Mouse (Mus musculus): ENCODE data around the gene Snx22. TPM values are rescaled to one million over a fixed set of nuclear protein-coding genes. Genes with fewer than 3 reads are reported as not detected.

Gene Snx22
- polyA plus RNA-seq, 1 experiment from 2014 or later: 1.1 TPM

- H3K9me3 ChIP-seq (replicated peaks; ENCODE audit: low read length): no peaks in the 10 kb centered on the region
- 56% methylated on average over 4 of the region's 4 CpGs for WGBS
- no peaks in the 10 kb centered on the region for H3K4me1 ChIP-seq (replicated peaks; ENCODE audit: insufficient read depth, low read length)
- no peak overlapping the region for H3K9ac ChIP-seq (ENCODE audit: low read depth, low read length)
- no peak overlapping the region for H3K4me2 ChIP-seq (ENCODE audit: low read length)
- no peak for TF ChIP-seq CTCF (IDR thresholded peaks at IDR 0.05; ENCODE audit: low read depth)
- no peak overlapping the region for H3K27ac ChIP-seq
- peaks cover 21% of the 10 kb centered on the region for H3K36me3 ChIP-seq (ENCODE audit: insufficient read depth, low read length)
- H3K4me3 ChIP-seq (replicated peaks; ENCODE audit: low read depth, low read length): no peak overlapping the region
- DNase-seq (ENCODE audit: low spot score): no peak
- ATAC-seq (replicated peaks; ENCODE audit: low FRiP score, low read depth): no peak
- no peaks in the 10 kb centered on the region for H3K27me3 ChIP-seq (ENCODE audit: insufficient read depth, low read length)
Observed at GRCm38 (mm10) chr9:66042331-66042730, 27.2 kb downstream of the Snx22 start.

GRCm38 (mm10) chr9:66040801-66041200 is 28.7 kb downstream of the Snx22 start:
- H3K4me2 ChIP-seq (ENCODE audit: low read length): no peak overlapping the region
- no peak for TF ChIP-seq CTCF (IDR thresholded peaks at IDR 0.05; ENCODE audit: low read depth)
- H3K4me1 ChIP-seq (replicated peaks; ENCODE audit: insufficient read depth, low read length): no peaks in the 10 kb centered on the region
- ATAC-seq (replicated peaks; ENCODE audit: low FRiP score, low read depth) (no peak), DNase-seq (ENCODE audit: low spot score) (no peak)
- H3K27ac ChIP-seq: no peak overlapping the region
- no peak overlapping the region for H3K9ac ChIP-seq (ENCODE audit: low read depth, low read length)
- no peaks in the 10 kb centered on the region for H3K27me3 ChIP-seq (ENCODE audit: insufficient read depth, low read length)
- peaks cover 21% of the 10 kb centered on the region for H3K36me3 ChIP-seq (ENCODE audit: insufficient read depth, low read length)
- WGBS: 92% methylated on average over 3 of the region's 3 CpGs
- H3K4me3 ChIP-seq (replicated peaks; ENCODE audit: low read depth, low read length): no peak overlapping the region
- H3K9me3 ChIP-seq (replicated peaks; ENCODE audit: low read length): no peaks in the 10 kb centered on the region

GRCm38 (mm10) chr9:66039290-66039689 is 30.2 kb downstream of the Snx22 start:
- ATAC-seq (replicated peaks; ENCODE audit: low FRiP score, low read depth) (no peak), DNase-seq (ENCODE audit: low spot score) (no peak)
- no peaks in the 10 kb centered on the region for H3K4me1 ChIP-seq (replicated peaks; ENCODE audit: insufficient read depth, low read length)
- H3K27ac ChIP-seq: no peak overlapping the region
- no peak overlapping the region for H3K9ac ChIP-seq (ENCODE audit: low read depth, low read length)
- peaks cover 21% of the 10 kb centered on the region for H3K36me3 ChIP-seq (ENCODE audit: insufficient read depth, low read length)
- no peak overlapping the region for H3K4me3 ChIP-seq (replicated peaks; ENCODE audit: low read depth, low read length)
- WGBS: 85% methylated on average over 4 of the region's 4 CpGs
- no peak overlapping the region for H3K4me2 ChIP-seq (ENCODE audit: low read length)
- H3K27me3 ChIP-seq (ENCODE audit: insufficient read depth, low read length): no peaks in the 10 kb centered on the region
- no peak for TF ChIP-seq CTCF (IDR thresholded peaks at IDR 0.05; ENCODE audit: low read depth)
- no peaks in the 10 kb centered on the region for H3K9me3 ChIP-seq (replicated peaks; ENCODE audit: low read length)

- H3K4me2 ChIP-seq (ENCODE audit: low read length): no peak overlapping the region
- H3K9ac ChIP-seq (ENCODE audit: low read depth, low read length): no peak overlapping the region
- ATAC-seq (replicated peaks; ENCODE audit: low FRiP score, low read depth) (no peak), DNase-seq (ENCODE audit: low spot score) (no peak)
- no peaks in the 10 kb centered on the region for H3K4me1 ChIP-seq (replicated peaks; ENCODE audit: insufficient read depth, low read length)
- H3K36me3 ChIP-seq (ENCODE audit: insufficient read depth, low read length): peaks cover 21% of the 10 kb centered on the region
- H3K9me3 ChIP-seq (replicated peaks; ENCODE audit: low read length): no peaks in the 10 kb centered on the region
- TF ChIP-seq CTCF (IDR thresholded peaks at IDR 0.05; ENCODE audit: low read depth): no peak
- no peak overlapping the region for H3K4me3 ChIP-seq (replicated peaks; ENCODE audit: low read depth, low read length)
- H3K27me3 ChIP-seq (ENCODE audit: insufficient read depth, low read length): no peaks in the 10 kb centered on the region
- H3K27ac ChIP-seq: no peak overlapping the region
- WGBS: 95% methylated on average over 4 of the region's 4 CpGs
Observed at GRCm38 (mm10) chr9:66038581-66038980, 30.9 kb downstream of the Snx22 start.

- H3K9ac ChIP-seq (ENCODE audit: low read depth, low read length): no peak overlapping the region
- ATAC-seq (replicated peaks; ENCODE audit: low FRiP score, low read depth) (no peak), DNase-seq (ENCODE audit: low spot score) (no peak)
- no peak overlapping the region for H3K4me3 ChIP-seq (replicated peaks; ENCODE audit: low read depth, low read length)
- no peaks in the 10 kb centered on the region for H3K27me3 ChIP-seq (ENCODE audit: insufficient read depth, low read length)
- H3K36me3 ChIP-seq (ENCODE audit: insufficient read depth, low read length): peaks cover 21% of the 10 kb centered on the region
- H3K4me1 ChIP-seq (replicated peaks; ENCODE audit: insufficient read depth, low read length): no peaks in the 10 kb centered on the region
- no peak overlapping the region for H3K4me2 ChIP-seq (ENCODE audit: low read length)
- no peak overlapping the region for H3K27ac ChIP-seq
- TF ChIP-seq CTCF (IDR thresholded peaks at IDR 0.05; ENCODE audit: low read depth): no peak
- 93% methylated on average over 4 of the region's 4 CpGs for WGBS
- H3K9me3 ChIP-seq (replicated peaks; ENCODE audit: low read length): no peaks in the 10 kb centered on the region
Observed at GRCm38 (mm10) chr9:66038082-66038481, 31.4 kb downstream of the Snx22 start.

GRCm38 (mm10) chr9:66020601-66021000 is 48.9 kb downstream of the Snx22 start:
- Histone ChIP-seq H3K27me3 (ENCODE audit: insufficient read depth, low read length) (no peaks in the 10 kb centered on the region), H3K9ac (ENCODE audit: low read depth, low read length) (no peak overlapping the region), H3K36me3 (ENCODE audit: insufficient read depth, low read length) (0 out of 2 replicates have a peak, but pooled peaks cover 9% of the 10 kb centered on the region), H3K4me3 (replicated peaks; ENCODE audit: low read depth, low read length) (no peak overlapping the region), H3K27ac (no peak overlapping the region), H3K4me2 (ENCODE audit: low read length) (no peak overlapping the region), H3K4me1 (replicated peaks; ENCODE audit: insufficient read depth, low read length) (no peaks in the 10 kb centered on the region), H3K9me3 (replicated peaks; ENCODE audit: low read length) (no peaks in the 10 kb centered on the region)
- TF ChIP-seq CTCF (IDR thresholded peaks at IDR 0.05; ENCODE audit: low read depth): no peak
- DNase-seq (ENCODE audit: low spot score): no peak
- ATAC-seq (replicated peaks; ENCODE audit: low FRiP score, low read depth): no peak

Other genes with a start within 250 kb of the Snx22 start
- 4.1 and 5.0 TPM in 2 replicates for gene Zfp609, start 242.2 kb downstream of the Snx22 start, polyA plus RNA-seq (2015; fragmentation: Nextera tagmentation; extraction: Ambion mirVana)
- gene Pclaf, start 179.5 kb downstream of the Snx22 start, polyA plus RNA-seq (2015; fragmentation: Nextera tagmentation; extraction: Ambion mirVana): 89.5 and 115 TPM in 2 replicates
- 20.4 and 24.7 TPM in 2 replicates for gene Trip4, start 160.9 kb downstream of the Snx22 start, polyA plus RNA-seq (2015; fragmentation: Nextera tagmentation; extraction: Ambion mirVana)
- 8.4 and 9.7 TPM in 2 replicates for gene Csnk1g1, start 160.8 kb downstream of the Snx22 start, polyA plus RNA-seq (2015; fragmentation: Nextera tagmentation; extraction: Ambion mirVana)
- gene Ppib, start 9.5 kb downstream of the Snx22 start, polyA plus RNA-seq (2015; fragmentation: Nextera tagmentation; extraction: Ambion mirVana): 760 and 789 TPM in 2 replicates
- gene Snx1, start 56.9 kb upstream of the Snx22 start, polyA plus RNA-seq (2015; fragmentation: Nextera tagmentation; extraction: Ambion mirVana): 131 and 141 TPM in 2 replicates
- 173 and 186 TPM in 2 replicates for gene Ciao2a, start 56.9 kb upstream of the Snx22 start, polyA plus RNA-seq (2015; fragmentation: Nextera tagmentation; extraction: Ambion mirVana)
- gene Dapk2, start 88.5 kb upstream of the Snx22 start, polyA plus RNA-seq (2015; fragmentation: Nextera tagmentation; extraction: Ambion mirVana): 8.4 and 8.6 TPM in 2 replicates

All from kidney, postnatal 0 days (tissue).